Mouse (Mus musculus) fibroblast of lung, adult 2 months (primary cell): ENCODE measurements at regions not wholly inside any gene's neighbourhood (a gene's known extent, or its start where the extent isn't known, plus 50 kb on each side); places are given as distances from the start of the nearest gene placed in this dataset.

Experiments
- DNase-seq: peaks from one replicate; pipeline ENCODE4 v3.0.0-alpha.2; 2011; ENCODE audit warnings: low read depth

GRCm38 (mm10) chr2:158909086-158909485 is 114.5 kb downstream of the Dhx35 start:
- DNase-seq, result no peak

DNA sequence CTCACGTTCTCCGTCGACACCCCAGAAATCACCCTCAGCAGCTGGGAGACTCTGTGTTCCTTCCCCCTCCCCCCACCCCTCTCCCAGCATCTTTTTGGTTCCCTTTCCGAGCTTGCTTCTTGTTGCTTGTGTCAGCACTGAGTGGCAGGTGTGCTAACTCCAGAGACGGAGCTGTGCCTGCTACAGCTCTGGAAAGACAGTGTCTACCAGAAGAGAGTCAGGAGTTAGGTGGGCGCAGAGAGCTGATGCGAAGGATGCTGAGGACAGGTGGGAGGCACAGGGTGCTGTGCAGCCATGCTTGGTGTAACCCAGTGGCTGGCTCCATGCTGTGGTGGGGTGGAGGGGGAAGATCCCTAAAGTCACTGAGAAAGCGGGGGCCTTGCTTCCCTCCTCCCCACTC is 115.7 kb downstream of the Dhx35 start:
- no peak for DNase-seq

- DNase-seq, result no peak
Measured at GRCm38 (mm10) chr2:158911191-158911590, 116.6 kb downstream of the Dhx35 start.

- no peak for DNase-seq
Measured at GRCm38 (mm10) chr2:158912631-158913258, 118.1 kb downstream of the Dhx35 start.

DNA sequence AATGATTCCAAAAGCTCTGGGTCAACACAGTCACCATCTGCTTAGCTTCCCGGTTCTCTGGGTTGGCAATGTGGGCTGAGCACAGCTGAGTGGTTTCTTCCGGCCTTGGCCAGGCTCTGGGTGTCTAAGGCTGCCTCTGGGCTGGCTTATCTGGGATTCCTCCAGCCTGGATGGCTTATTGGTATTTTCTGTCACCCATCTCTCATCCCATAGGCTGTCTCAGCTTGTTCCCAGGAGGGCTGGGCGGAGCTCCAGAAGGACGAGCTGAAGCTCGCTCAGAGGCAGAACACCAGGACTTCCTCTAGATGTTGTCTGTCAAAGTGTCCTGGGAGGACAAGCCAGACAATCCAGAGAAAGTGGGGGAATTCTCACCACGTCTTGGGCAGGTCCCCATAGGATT is 122.8 kb downstream of the Dhx35 start:
- no peak for DNase-seq

DNA sequence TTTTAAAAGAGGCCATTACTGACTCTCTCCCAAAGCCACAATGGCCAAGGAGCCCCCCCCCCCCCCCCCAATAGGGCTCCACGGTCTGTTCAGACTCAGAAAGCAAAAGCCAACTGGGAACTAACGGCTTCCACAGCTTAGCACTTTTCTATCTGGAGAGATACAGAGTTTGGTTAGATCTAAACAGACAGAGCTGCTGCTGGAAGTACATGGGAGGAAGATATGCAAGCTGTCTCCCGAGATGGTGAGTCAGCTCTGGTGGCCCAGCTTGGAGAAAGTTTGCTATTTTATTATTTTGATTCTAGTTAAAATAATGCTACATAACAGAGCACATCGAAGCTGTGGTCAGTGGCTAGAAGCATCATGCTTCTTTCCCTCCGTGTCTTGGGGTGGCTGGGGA is 123.7 kb downstream of the Dhx35 start:
- no peak for DNase-seq

DNA sequence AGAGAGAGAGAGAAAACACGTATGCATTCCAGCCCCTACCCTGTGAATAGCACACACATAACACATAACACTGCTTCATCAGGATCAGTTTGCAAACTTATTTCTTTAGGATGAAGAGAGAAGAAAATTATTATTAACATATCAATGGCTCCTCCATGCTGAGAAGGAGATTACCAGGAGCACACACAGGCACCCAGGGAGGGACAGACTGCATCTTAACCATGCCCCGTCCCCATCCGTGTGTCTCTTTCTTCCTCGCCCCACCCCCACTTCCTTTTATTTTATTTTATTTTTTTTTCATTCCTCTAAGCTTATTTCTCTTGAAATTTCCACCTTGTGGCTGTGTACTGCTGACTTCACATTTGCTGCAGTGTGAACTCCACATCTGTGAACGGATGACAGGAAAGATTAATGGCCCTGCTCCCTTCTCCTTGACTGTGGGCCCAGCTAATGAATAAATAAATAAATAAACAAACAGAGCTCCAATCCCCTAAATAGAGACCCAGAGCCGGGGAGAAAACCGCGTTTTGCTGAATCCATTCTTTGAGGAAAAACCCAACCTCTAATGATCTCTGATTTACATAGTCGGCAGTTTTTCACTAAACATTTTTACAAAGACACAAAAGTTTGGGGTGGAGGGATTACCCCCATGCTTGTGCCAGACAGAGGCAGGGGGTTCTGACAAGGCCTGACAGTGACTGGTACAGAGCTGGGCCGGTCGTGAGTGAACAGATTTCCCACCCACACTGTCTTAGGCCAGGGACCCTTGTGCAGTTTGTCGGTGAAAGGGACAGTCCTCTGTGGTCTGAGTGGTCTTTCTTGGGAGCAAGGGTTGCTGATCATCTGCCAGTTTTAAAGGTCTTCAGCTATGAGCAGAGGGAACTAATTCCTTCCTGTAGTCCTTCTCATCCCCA is 127.0 kb downstream of the Dhx35 start:
- no peak for DNase-seq

GRCm38 (mm10) chr2:158922766-158923165 is 128.2 kb downstream of the Dhx35 start:
- no peak for DNase-seq

DNA sequence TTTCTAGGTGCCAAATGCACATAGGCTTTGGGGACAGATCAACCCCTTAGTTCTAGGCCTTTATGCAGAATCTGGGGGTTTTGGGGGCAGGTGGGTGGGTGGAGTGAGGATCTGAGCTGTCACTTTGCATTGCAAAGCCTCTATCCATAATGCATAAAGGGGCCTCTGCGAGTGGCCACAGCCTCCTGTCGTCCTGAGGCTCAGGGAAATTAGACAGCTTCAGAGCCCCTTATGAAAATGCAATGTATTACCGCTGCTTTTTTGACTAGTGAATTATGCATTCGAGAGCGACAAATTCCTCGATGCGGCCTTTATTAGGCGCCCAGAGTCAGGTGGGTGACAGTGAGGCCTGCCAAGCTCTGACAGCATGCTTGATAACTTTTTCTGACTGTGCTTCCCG is 134.9 kb downstream of the Dhx35 start:
- no peak for DNase-seq

GRCm38 (mm10) chr2:158937948-158938565 is 143.4 kb downstream of the Dhx35 start:
- DNase-seq, result no peak

- no peak for DNase-seq
Measured at GRCm38 (mm10) chr2:158949418-158949817, 154.8 kb downstream of the Dhx35 start.

GRCm38 (mm10) chr2:158951061-158951460 is 156.5 kb downstream of the Dhx35 start:
- DNase-seq, result no peak

- no peak for DNase-seq
Measured at GRCm38 (mm10) chr2:158956888-158957287, 162.3 kb downstream of the Dhx35 start.

GRCm38 (mm10) chr2:158965003-158965665 is 170.5 kb downstream of the Dhx35 start:
- DNase-seq, result no peak

DNA sequence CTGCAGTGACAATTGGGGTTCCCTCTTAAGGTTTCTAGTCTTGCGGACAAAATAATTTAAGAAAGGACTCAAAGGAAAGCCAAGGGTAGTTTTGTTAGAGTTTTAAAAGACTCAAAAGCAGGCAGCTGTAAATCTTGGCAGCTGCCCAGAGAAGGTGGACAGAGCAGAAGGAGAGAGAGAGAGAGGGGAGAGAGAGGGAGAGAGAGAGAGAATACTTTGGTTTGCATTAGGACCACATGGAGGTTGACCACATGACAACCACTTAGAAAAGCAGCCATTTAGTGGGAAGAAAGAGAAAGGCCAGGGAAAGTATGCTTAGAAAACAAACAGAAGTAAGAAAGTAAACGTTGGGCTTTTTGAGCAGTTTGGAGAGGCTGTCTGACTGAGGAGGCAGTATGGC is 177.6 kb downstream of the Dhx35 start:
- DNase-seq, result no peak

DNA sequence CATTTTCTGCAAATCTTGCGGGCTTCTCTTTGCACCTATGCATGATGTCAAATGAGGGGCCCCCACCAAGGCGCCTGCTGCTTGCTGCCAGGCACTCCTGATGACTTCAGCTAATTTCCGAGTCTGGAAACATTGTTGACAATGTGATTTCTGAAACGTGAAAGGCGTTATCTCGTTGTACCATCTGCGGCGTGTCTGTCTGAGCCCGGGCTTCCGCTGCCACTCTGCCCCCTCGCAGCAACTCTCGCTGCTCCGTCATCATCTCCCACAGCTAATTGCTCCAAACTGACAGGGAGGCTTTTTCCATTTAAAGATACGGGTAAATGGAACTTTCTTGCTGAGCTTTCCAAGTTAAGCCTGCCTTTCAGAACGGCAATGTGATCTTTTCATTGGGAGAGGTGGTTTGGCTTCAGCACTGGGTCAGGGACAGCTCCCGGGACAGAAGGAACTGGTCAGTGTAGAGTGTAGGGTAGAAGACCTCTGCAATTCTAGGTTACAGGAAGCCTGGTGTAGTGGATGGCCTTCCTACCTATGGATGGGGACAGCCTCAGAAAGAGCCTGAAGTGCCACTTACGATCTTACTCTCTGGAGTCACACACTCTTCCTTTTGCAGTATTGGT is 191.0 kb downstream of the Dhx35 start:
- DNase-seq, result no peak

DNA sequence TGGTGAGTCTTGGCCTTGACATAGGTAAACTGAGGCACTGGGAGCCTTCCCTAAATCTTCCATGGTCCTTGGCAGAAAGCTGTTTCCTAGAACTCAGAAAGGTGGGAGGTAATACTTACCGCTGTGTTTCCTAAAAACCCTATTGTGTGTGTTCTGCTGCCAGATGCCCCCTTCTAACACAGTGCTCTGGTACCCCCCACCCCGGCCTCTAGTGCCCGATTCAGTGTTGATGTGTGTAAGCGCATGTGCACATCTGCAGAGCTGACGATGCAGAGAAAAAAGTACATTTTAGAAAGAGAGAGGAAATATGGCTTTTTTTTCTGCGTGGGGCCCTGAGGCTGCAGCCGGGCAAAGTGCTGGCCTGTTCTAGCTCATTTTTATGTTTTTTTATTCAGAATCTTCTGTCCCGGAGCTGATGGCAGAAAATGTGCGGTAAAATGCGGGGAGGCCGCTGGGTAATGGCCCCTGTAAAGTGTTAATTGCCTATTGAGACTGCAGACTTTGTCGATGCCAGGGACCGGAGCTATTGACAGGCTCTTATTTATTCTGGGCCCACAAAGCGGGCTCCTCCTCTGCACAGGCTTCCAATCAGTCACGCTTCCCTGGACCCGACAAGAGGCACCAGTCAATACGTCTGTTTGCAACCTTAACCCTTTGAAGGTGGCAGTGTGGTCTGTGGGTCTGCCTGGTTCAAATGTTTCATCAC is 208.0 kb downstream of the Dhx35 start:
- DNase-seq, result no peak

- DNase-seq, result no peak
Measured at GRCm38 (mm10) chr2:159003187-159003497, 208.5 kb downstream of the Dhx35 start.

DNA sequence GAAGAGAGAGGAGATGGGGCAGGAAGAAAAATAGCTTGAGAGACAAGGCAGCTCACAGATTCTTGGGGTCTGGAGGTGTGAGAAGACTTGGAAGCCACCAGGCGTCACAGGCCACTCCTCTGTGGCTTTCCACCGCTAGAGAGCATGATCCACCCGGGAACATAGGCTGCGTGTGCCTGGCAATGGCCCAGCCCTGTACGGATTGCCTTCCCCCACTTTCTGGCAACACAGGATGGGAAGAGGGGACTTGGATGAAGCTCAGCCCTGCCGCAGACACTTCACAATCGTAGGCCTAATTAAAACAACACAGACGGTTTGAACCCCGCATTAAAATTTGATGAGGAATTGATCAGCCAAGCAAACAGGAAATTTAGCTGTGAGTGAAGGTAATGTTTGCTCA is 209.8 kb downstream of the Dhx35 start:
- no peak for DNase-seq

DNA sequence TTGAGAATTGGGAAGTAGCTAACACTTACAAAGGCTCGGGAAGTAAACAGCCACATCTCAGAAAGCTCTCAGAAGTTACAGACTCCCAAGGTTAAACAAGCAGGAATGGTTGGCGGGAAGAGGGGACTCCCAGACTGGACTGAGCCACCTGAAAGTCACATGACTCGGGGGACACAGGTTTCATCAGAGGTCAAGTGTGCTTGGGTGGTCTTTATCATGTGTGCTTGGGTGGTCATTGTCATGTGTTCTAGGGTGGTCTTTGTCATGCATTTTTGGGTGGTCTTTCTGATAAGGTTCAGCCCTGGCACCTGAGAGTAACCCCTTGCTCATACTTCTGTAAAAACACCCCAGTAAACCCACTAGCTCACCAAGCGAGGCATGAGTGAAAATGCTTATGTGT is 218.1 kb downstream of the Dhx35 start:
- DNase-seq, result no peak

GRCm38 (mm10) chr2:159014553-159014952 is 219.9 kb downstream of the Dhx35 start:
- no peak for DNase-seq
